Mouse (Mus musculus) left cerebral cortex, postnatal 36 days (tissue): Measurements from ENCODE around the gene Szrd1. TPM values are rescaled to one million over a fixed set of nuclear protein-coding genes. Genes with fewer than 3 reads are reported as not detected.

Source experiments
- DNase-seq, 2 experiments: peaks; one replicate each; pipeline ENCODE4 v3.0.0; 2021 to 2022; ENCODE audit warnings: low spot score in 2 of 2, mixed read lengths in 1 of 2
- intact Hi-C: fragments of 180-260 bp; cut with DNase I; formaldehyde crosslinking; loops from one replicate; pipeline ENCODE4 v1.15.1; 2025
- total RNA-seq, 2 experiments: library from RNA; stranded (reverse); gene quantifications; 2 replicates each; pipeline ENCODE4 v1.2.3; 2021

The Szrd1 gene
- total RNA-seq, 2 experiments from 2014 or later: 48.2 to 48.8 TPM

DNA sequence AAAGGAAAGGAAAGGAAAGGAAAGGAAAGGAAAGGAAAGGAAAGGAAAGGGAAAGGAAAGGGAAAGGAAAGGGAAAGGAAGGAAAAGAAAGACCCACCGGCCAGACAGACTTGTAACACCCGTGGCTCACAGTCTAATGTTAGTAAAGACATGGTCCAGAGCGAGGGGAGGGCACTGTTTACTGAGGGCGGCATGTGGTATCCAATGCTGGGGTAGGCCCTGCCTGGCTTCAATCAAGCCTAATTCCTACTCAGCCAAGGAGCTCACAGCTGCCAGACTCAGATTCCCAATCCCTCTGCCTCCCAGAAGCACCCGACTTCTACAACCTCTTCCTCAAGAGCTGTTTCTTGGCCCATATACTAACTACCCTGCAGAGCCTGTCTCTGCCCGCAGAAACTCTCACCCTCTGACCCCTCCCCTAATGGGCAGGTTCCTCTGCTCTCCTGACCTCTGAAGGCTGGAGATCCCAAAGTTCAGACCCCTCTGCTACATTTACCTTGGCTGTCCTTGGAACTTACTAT lies 10.3 kb downstream of the Szrd1 start:
- intact Hi-C loops: no loop called here
- DNase-seq: no peak

DNA sequence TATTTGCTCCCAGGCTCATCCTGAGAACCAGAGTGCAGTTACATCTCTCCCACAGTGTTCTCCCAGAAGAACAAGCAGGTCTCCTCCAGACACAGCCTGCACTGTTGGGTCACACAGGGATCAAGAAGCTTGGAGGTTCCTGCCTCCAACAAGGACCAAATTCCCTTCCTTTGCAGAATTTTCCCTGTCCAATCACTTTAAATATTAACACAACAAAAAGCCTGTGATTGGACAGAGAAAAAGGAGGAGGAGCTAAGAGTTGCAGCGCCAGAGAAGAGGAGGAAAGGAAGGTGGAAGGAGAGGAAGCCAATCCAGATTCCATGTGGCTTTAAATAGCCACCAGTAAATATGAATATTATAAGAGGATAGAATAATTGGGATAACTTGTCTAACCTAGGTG lies 16.5 kb downstream of the Szrd1 start:
- intact Hi-C loops: no loop called here
- no peak for DNase-seq

DNA sequence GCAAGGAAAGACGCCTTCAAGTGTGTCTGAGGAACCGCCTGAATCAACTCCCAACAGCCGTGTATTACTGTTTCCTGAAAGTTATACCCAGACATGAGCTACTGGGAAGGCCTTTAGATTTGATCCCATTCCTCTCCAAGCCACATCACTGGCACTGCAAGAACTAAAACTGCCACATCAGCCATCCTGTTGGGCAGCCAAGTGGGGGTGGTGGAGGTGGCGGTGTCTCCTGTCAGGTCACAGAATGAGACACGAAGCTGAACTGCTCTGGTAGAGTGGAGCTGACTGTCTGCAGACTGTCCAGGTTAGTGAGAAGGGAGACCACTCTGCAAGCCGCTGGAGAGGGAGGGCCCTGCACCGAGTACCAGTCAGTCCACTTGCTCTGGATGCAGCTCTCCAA lies 16.9 kb downstream of the Szrd1 start:
- intact Hi-C loops: no loop called here
- DNase-seq: no peak

DNA sequence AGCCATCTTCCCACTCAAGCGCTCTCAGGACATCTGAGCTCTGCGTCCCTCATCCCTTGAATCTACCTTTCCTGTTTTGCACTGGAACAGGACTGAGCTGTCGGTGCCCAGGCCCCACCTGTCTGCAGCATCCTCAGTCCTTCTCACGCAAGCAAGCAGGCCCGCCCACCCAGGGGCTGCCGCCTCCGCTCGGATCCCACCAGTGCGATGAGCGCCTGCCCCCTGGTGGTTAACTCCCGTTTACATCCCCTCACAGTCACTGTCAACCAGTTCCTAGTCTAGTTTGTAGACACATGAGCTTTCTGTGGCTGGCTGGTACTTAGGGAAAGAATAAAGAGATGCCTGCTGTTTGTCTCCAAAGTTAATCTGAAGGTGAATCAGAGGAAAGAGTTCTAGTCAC lies 18.9 kb downstream of the Szrd1 start:
- intact Hi-C loops: no loop called here
- peak; percentile 65 to 70 for DNase-seq

DNA sequence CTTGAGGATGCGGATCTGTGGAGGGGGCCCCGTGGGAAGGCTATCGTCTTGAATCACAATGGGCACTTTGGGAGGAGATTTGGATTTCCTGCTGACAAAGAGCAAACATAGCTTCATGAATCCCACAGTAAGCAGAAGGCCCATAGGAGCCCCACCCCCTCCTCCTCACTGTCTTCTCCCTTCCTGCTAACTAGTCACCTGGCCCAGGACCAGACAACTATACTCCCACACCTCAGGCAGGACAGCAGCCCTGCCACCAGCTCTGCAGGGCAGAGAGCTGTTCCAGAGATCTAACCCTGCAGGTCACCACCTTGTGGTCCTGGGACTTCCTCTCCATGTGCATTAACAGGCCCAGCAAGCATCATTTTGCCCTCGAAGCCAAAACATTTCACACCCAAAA lies 20.9 kb downstream of the Szrd1 start:
- DNase-seq: no peak
- intact Hi-C loops: no loop called here

DNA sequence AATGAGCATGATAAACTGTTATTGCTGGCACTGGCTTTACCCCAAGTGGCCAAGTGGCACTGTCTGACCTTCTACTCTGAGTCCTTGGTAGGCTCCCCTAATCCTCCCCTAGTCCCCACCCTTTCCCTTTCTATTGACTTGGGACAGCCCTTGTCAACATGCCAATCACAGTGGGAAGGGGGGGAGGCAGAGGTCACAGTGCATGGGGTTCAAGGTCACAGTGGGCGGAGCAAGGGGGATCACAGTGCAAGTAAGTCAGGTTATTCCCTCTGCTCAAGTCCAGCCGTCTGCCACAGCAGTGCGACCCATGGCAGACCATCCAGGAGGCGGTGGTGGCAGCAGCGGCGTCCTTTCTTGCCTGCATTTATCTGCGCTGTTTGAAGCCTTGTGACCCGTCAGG lies 24.2 kb downstream of the Szrd1 start:
- no peak for DNase-seq
- intact Hi-C loops: no loop called here

DNA sequence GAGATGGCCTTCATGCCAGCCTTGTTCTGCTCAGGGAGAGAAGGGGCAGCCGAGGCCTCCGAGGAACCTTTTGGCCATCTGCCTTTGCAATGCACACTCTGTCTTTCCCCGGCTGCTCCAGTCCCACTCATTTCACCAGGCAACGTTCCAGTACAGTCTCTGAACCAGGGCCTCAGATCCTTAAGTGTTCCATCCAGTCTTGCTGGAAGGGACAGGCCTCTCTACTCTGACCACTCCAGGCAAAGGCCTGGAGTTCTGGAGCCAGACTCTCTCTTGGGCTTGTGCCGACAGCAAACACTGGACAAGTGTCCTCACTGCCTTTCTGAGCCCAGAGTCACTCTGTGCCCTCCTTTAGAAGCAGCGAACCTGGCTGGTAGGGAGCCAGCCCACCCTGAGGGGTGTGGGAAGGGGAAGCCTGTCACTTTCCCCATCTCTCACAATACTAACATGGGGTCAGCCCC lies 25.0 kb downstream of the Szrd1 start:
- intact Hi-C loops: no loop called here
- DNase-seq: peak in 1 of 2 experiments; percentile 35

DNA sequence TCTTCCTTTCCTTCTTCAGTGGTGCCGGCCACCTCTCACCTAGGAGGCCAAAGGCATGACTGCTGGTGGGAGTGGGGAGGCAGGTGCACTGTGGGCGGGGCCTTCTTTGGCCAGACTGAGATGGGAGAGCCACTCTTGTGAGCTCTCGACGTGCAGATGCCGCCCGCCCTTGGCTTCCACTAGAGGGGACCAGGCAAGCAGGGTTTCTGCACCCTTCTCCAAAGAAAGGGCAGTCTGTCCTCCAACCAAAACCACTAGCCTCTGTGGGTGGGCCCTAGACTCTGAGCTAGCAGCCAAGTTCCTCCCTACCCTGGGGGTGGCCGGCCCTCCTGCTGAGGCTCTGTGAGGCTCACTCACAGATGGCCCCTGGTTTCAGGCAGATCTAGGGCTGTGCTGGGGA lies 25.7 kb downstream of the Szrd1 start:
- DNase-seq: peak in 1 of 2 experiments; percentile 13
- intact Hi-C loops: no loop called here

DNA sequence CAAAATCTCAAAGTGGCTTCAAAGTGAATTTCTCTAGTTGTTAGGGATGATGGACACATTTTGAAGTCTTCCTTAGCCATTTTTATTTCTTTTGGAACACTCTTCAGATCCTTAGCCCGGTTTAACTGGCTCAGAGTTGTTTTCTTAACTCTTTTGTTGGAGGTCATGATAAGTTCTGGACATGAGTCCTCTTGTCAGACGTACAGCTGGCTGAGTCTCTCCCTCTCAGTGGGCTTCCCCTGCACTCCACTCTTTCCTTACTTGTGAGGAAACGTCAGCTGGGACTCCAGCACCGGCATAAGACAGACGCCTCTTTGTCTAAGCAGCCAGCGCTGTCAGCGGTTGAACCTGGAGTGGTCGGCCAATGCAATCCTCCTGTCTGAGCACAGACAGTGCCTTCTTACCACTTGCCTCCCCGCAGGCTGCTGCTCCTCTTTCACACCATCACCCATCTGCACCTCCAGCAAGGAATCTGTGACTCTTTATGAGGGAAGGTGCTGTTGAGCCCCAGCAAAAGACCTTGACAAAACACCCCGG lies 31.3 kb downstream of the Szrd1 start:
- DNase-seq: no peak
- intact Hi-C loops: no loop called here

DNA sequence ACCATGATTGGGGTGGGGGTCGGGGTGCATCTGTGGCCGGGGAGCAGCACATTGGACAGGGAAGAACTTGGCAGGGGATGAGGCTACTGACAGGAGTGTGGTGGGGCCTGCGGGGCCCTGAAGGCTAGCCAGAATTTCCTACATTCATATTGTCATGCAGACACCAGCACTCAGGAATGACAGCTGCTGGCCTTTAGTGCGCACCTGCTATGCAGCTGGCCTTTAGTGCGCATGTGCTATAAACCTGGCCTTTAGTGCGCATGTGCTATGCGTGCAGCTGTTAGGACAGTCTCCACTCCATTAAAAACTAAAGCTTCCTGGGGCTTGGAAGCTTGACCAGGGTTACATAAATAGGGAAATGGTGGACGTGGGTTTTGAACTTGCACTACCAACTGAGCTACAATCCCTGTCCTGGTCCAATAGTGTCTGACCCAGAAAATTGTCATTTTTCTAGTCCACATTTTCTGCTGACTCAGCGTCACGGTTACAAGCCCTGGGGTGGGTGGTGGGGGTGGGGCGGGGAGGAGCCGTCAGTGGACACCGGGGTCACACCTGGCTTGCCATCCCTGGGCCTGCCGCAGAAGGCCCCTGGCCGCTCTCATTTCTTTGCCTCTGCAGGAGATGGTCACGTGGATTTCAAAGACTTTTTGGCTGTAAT lies 32.9 kb downstream of the Szrd1 start:
- DNase-seq: no peak
- intact Hi-C loops: no loop called here

DNA sequence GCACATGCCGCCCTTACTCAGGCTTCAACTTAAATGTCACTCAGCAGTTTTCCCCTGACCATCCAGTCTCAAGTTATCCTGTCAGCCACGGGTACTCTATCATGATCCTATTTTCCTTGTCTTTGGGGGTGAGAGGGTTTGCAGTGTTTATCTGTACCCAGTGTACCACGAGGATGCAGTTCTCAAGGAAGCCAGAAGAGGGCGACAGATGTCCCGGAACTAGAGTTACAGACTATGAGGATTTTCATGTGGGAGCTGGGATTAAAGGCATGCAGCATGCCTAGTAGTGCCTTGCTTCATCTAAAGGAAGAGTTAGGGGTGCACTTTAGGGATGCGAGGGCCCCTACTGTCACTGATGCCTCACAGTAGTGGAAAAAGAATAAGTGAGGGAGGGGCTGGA lies 37.7 kb downstream of the Szrd1 start:
- no peak for DNase-seq
- intact Hi-C loops: no loop called here

DNA sequence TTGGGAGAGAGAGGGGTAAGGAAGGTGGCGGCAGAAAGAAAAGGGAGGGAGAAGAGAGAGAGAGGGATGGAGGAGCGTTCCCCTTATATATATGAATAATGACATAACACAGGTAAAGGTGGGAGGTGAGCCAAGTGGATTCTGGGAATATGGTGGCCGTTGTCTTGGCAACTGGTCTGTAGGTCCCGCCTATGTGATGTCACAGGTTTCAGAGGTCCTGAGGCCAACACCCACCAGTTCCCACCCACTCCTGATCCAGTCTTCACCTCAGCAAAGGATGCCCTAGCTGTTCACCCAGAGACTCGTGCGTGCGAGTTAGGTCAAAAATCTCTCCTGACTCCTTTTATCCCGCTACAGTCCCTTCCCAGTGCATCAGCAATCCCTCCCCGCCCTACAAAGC lies 38.3 kb downstream of the Szrd1 start:
- DNase-seq: no peak
- intact Hi-C loops: no loop called here

DNA sequence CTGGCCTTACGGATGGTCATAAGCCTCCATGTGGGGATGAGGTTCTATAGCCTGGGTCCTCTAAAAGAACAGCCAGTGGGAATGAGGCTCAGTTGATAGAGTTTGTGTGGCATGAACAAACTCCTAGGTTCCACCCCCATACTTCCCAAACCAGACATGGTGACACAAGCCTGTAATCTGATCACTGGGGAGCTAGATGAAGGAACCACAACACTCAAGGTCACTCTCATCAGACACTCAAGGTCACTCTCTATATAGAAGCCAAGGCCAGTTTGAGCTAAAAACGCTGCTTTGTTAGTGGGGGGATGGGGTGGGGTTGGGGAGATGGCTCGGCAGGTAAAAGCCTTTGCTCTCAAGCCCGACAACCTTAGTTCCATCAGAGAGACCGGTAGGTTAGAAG lies 39.6 kb downstream of the Szrd1 start:
- no peak for DNase-seq
- intact Hi-C loops: no loop called here

DNA sequence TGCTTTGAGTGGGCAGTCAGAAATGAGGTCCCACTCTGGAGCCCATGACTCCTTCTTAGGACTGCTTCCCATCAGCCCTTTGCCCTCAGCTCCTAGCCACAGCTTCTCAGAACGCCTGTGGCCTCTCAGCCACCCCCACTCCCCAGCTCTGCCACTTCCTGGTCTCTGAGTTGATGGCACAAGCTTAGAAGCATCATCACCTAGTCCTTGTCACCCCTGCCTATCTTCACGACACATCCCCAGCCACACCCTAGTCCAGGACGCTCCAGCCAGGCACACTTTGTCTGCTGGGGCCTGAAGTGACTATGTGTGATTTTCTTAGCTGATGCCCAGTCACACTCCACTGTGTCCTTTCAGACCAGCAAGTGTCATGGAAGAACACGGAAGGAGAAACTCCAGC lies 40.6 kb downstream of the Szrd1 start:
- intact Hi-C loops: no loop called here

DNA sequence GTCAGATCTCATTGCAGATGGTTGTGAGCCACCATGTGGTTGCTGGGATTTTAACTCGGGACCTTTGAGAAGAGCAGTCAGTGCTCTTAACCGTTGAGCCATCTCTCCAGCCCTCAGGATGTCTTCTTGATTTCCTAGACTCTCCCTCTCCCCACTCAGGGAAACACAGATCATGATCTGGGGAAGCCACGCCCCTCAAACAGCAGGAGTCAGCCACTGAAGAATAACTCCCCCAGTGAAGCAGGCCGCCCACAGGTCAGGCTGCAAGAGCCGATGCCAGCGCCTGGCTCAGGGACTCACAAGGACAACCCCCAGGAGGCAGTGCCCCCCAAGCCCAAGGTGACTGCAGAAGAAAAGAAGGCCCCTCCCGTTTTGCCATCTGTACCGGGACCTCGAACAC lies 42.9 kb downstream of the Szrd1 start:
- intact Hi-C loops: no loop called here
- DNase-seq: no peak

More for the DNA sequence above, 40.6 kb downstream of the Szrd1 start:
- DNase-seq: no peak

DNA sequence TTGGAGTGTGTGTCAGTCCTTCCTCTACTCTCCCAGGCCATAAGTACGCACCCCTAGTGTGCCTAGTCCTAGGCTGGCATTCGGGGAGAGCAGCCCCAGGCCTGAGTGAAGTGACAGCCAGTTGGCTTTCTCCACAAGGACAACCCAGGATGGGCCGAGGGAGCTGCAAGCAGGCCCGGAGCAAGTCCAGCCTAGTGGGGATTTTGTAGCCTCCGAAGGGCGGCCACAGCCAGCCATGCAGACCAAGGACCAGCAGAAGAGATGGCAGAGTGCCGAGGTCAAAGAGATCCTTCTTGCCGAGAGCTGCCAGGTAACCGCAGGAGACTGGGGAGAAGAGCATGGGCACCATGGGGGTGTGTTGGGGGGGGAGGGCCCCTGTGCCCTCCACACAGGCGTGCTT lies 44.6 kb downstream of the Szrd1 start:
- intact Hi-C loops: no loop called here
- DNase-seq: no peak

DNA sequence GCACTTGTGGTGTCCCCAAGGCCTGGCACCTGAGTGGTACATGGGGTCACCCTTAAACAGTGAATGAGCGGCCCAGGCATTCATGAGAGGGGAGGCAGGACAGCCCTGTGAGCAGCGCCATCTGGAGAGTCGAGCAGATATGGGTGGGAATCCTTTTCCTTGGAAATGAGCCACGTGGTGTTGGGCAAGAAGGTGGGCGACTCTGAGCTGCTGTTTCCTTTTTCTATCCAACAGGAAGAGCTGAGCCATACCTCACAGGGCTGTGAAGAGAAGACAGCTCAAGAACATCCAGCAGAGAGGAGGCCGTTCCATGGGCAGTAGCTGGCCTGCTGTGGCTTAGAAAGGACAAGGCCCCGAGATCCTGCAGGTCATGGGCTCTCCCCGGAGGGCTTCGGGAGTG lies 50.9 kb downstream of the Szrd1 start:
- peak; percentile 39 to 52 for DNase-seq
- intact Hi-C loops: no loop called here

DNA sequence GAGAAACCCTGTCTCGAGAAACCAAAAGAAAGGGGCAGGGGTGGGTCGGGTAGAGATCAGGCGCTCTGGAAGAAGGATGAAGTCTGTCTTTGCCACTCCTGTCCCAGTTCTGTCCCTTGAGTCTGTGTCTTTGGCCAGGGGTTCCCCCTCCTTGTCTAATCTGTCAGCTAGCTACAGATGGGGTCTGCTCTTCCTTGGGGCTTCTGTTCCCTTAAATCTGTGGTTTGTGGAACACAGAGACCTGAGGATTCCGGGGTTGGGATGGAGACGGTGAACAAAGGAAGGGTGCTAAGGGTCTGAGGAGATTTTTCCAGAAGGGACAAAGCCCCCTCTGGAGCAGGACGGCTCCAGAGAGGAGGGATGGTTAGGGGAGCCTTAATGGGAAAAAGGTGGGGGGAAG lies 51.5 kb downstream of the Szrd1 start, which contains the start of gene Spata21:
Gene Spata21, plus strand, starts transcription at position 301 of the 400 bp plus-strand sequence.
- DNase-seq: no peak
- intact Hi-C loops: no loop called here

DNA sequence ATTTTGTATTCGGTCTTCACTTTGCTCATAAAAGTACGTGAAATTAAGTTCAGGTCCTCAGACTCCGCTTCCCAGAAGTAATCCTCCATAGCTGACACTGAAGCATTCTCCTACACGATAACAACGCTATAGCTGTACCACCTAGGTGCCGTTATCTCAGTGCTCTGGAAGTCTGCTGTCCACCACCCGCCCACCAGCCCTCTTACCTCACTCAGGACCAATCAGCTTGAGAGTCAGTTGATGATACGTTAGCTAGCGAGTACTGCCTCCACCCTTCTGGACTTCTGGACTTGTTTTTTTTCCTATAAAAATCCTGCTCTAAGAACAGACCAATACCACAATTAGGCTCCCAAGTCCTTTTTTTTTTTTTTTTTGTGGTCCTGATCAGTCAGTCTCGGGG lies 52.7 kb downstream of the Szrd1 start:
- intact Hi-C loops: no loop called here

DNA sequence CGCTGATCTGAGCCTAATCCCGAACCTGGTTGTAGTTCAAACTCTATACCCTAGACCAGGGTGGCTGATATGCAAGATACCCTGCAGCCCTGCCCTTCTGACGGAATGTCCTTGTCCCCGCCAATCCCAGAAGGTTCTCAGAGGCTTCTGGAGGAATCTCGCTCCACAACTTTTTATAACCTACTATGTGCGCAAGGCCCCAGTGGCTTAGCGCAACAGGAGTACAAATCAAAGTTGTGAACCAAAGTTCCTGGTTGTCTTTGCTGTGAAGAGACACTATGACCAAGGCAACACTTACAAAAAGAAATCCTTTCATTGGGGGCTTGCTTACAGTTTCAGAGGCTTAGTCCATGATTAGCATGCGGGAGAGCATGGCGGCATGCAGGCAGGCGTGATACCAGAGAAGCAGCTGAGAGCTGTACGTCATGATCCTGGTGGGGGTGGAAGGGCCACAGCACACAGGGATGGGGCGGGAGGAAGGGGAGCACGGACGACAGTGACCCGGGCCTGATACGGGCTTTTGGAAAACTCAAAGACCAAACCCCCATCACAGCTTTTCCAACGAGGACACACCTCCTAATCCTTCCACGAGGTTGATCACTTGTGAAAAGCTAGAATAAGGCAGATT lies 61.0 kb downstream of the Szrd1 start:
- no peak for DNase-seq

More for the DNA sequence above, 52.7 kb downstream of the Szrd1 start:
- no peak for DNase-seq

More for the DNA sequence above, 61.0 kb downstream of the Szrd1 start:
- intact Hi-C loops: loop anchor here (5.0 kb wide), 1 partner anchor 59 kb away; the partner anchor contains the start of gene Szrd1
